Mouse (Mus musculus): Measurements from ENCODE around the gene Coro7.
"Not testable (repeated sequence)": the region's sequence is repeated elsewhere in the genome, so short reads cannot be mapped to it uniquely, and the experiment has no call there.

Gene Coro7

GRCm38 (mm10) chr16:4680922-4681455, 1.4 kb upstream of the Coro7 start:
- DNase-seq: not testable (repeated sequence)

- DNase-seq: no peak
Observed at GRCm38 (mm10) chr16:4678080-4678479, 1.5 kb downstream of the Coro7 start.

- no peak for DNase-seq
Observed at GRCm38 (mm10) chr16:4676836-4677235, 2.7 kb downstream of the Coro7 start.

GRCm38 (mm10) chr16:4674091-4674490, 5.5 kb downstream of the Coro7 start:
- no peak for DNase-seq

GRCm38 (mm10) chr16:4670317-4670716, 9.3 kb downstream of the Coro7 start:
- DNase-seq: no peak

- peak; percentile 96 for DNase-seq
Observed at GRCm38 (mm10) chr16:4667190-4667808, 12.3 kb downstream of the Coro7 start.

- DNase-seq: no peak
Observed at GRCm38 (mm10) chr16:4665726-4666125, 13.9 kb downstream of the Coro7 start.

GRCm38 (mm10) chr16:4663806-4664205, 15.8 kb downstream of the Coro7 start:
- DNase-seq: no peak

GRCm38 (mm10) chr16:4661605-4662004, 18.0 kb downstream of the Coro7 start:
- no peak for DNase-seq

GRCm38 (mm10) chr16:4659326-4659725, 20.3 kb downstream of the Coro7 start:
- DNase-seq: no peak

GRCm38 (mm10) chr16:4658781-4659245, 20.8 kb downstream of the Coro7 start:
- peak; percentile 92 for DNase-seq

GRCm38 (mm10) chr16:4656571-4657081, 23.0 kb downstream of the Coro7 start:
- DNase-seq: no peak

- peak; percentile 97 for DNase-seq
Observed at GRCm38 (mm10) chr16:4655764-4656570, 23.6 kb downstream of the Coro7 start.

- DNase-seq: peak; percentile 98
Observed at GRCm38 (mm10) chr16:4655251-4655734, 24.3 kb downstream of the Coro7 start.

GRCm38 (mm10) chr16:4654706-4655105, 24.9 kb downstream of the Coro7 start:
- DNase-seq: peak; percentile 95

- DNase-seq: peak; percentile 95
Observed at GRCm38 (mm10) chr16:4652707-4653416, 26.7 kb downstream of the Coro7 start.

GRCm38 (mm10) chr16:4651624-4652023, 28.0 kb downstream of the Coro7 start:
- peak; percentile 92 for DNase-seq

- peak; percentile 90 for DNase-seq
Observed at GRCm38 (mm10) chr16:4651081-4651480, 28.5 kb downstream of the Coro7 start.

GRCm38 (mm10) chr16:4650161-4650560, 29.4 kb downstream of the Coro7 start:
- peak; percentile 92 for DNase-seq

- peak; percentile 95 for DNase-seq
Observed at GRCm38 (mm10) chr16:4649692-4650091, 29.9 kb downstream of the Coro7 start.

GRCm38 (mm10) chr16:4649211-4649610, 30.4 kb downstream of the Coro7 start:
- DNase-seq: peak; percentile 90

GRCm38 (mm10) chr16:4648416-4649023, 31.1 kb downstream of the Coro7 start:
- DNase-seq: peak; percentile 93

All from heart, adult 11 months (tissue).